Mouse (Mus musculus) ES-E14 (cell line): ENCODE measurements around the gene Erc2.

Experiments
- ZC3H11A ChIP-seq: IDR thresholded peaks from 2 replicates; pipeline ENCODE4 v1.6.1; 2012; ENCODE audit warnings: low read depth, mild to moderate bottlenecking, inconsistent platforms, low read length, borderline replicate concordance
- ZNF384 ChIP-seq: IDR thresholded peaks from 2 replicates; pipeline ENCODE4 v1.6.1; 2012; ENCODE audit warnings: low read depth, low read length, inconsistent platforms

DNA sequence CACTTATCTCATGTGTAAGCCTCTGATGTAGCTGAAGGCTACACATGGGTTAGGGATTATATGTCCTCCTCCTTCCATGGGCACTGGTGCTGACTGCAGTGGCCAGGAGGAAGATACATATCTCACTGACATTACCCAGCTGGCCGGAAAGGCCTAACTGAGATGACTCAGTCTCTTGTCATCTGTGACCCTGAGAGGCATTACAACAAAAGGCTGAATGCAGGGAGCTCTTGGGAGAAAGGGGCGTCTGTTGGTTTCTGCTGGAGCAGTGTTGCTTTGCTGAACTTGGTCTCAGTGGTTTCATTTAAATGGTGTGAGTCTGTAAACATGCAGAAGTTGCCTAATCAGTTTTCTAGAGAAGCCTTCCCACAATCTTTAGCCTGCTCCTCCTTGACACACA lies 334.6 kb downstream of the Erc2 start:
- TF ChIP-seq ZC3H11A (no peak), ZNF384 (no peak)
